Mouse (Mus musculus): ENCODE results near the gene Txndc8. TPM values are rescaled to one million over a fixed set of nuclear protein-coding genes. Genes with fewer than 3 reads are reported as not detected.
A peak's percentile ranks its signal among the peaks of the same experiment; 100 is the strongest.

The Txndc8 gene
- total and polyA plus RNA-seq, 3 experiments, result not detected

DNA sequence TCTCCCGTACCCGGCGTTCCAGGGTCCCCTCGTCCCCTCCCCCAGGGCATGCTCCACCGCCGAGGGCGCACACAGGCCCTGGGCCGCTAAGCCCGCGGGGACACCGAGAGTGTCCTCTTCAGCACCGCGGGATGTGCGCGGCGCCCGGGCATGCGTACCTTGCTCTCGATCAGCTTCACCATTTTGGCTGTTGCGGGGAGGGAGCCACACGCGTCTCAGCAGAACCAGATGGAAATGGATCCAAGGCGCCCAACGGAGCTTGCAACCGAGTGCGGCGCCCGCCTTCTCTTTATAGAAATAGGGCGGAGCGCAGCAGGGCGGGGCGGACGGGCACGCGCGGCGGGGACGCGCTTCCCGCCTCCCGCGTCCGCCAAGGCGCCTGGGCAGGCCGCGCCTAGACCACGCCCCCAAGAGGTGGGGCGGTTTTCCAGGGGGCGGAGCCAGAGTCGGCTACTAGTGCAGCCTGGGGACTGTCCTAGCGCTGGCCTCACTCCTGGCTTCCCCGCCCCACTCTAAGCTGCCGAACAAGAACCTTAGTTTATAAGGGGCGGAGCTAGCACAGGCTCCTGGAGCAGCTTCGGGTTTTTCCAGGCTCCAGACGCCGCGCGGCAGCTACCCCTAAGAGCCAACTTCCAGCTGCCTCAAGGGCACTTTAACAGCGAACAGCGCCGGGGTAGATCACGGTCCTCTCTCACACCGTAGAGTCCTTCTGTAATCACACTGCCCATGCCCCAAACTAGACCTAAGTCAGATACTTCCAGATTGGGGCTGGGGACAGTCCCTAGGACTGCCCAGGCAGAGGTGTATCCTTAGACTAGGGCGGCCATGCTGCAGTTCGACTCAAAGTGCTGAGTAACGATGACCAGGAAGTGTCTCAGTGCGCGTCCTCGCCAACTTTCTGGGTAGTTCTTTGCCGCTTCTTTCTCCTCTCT is 52.6 kb downstream of the Txndc8 start, which contains the start of gene Txn1 (continued):
- TF ChIP-seq HCFC1 (IDR thresholded peaks at IDR 0.05; ENCODE audit: low read depth, low read length), result peak; percentile 63

DNA sequence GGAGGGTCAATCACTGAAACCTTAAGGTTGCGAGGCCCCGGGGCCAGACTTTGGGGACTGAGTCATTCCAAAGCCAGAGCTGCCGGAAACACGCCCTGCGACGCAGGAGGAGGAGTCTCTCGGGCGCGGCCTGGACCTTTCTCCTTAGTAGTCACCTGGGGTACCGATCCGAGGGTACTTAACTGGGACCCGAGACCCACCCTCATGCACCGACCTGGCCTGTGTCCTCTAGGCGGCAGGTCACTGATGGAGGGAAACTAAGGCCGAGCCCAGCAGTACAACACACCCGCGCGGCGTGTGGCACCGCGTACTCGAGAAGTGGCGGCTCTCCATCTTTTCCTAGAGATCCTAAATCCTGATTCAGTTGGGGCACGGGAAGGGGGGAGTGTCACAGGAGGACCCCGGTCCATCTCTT is 53.4 kb downstream of the Txndc8 start:
- H3K36me3 ChIP-seq (replicated peaks in 1 of 2; ENCODE audit: control insufficient read depth in 1 of 2, insufficient read depth in 1 of 2, low read length in 1 of 2), result peaks cover 13 to 27% of the 10 kb centered on the region in 2 experiments
- dilution Hi-C loops (cut with MboI; ENCODE audit: extremely low pct_ligation_motif_present, extremely low pct_unique_long_range_greater_than_20kb, low sequenced_read_pairs) (no loop called here), in situ Hi-C loops (cut with MboI; ENCODE audit: low pct_ligation_motif_present, low pct_unique_long_range_greater_than_20kb, low sequenced_read_pairs) (loop anchor here (10.0 kb wide), 1 partner anchor 119 kb away; no protein-coding TSS in a partner anchor)
- TF ChIP-seq IRF4 (IDR thresholded peaks at IDR 0.05; ENCODE audit: low read depth, low read length), result peak; percentile 73
- no peak for TF ChIP-seq POLR2A (IDR thresholded peaks at IDR 0.05; ENCODE audit: low read depth, low read length)
- TF ChIP-seq POLR2AphosphoS2 (IDR thresholded peaks at IDR 0.05; ENCODE audit: low read depth, low read length), result no peak
- TF ChIP-seq CHD1 (IDR thresholded peaks at IDR 0.05; ENCODE audit: low read depth, low read length), result peak; percentile 80; the same call in 1 of the 2 replicates
- TF ChIP-seq JUN (IDR thresholded peaks at IDR 0.05; ENCODE audit: insufficient read depth, low read depth, low read length), result 0 out of 2 replicates have a peak, but pooled peaks have one; percentile 5
- peak; percentile 75; the same call in 1 of the 2 replicates for TF ChIP-seq MXI1 (IDR thresholded peaks at IDR 0.05; ENCODE audit: low read depth, low read length)
- no peak for TF ChIP-seq EP300 (IDR thresholded peaks at IDR 0.05; ENCODE audit: low read length)
- TF ChIP-seq MAZ (IDR thresholded peaks at IDR 0.05; ENCODE audit: low read depth, low read length), result peak; percentile 21
- TF ChIP-seq TBP (conservative IDR thresholded peaks at IDR 0.05; ENCODE audit: low read depth, low read length), result no peak
- 0 out of 2 replicates have a peak, but pooled peaks have one; percentile 24 for TF ChIP-seq NELFE (IDR thresholded peaks at IDR 0.05; ENCODE audit: low read depth, low read length)
- TF ChIP-seq TCF12 (IDR thresholded peaks at IDR 0.05; ENCODE audit: low read depth, low read length), result peak; percentile 16; the same call in 1 of the 2 replicates
- TF ChIP-seq SIN3A (IDR thresholded peaks at IDR 0.05; ENCODE audit: low read length), result peak; percentile 59; the same call in 1 of the 2 replicates
- TF ChIP-seq HCFC1 (IDR thresholded peaks at IDR 0.05; ENCODE audit: low read depth, low read length), result peak; percentile 39; the same call in 1 of the 2 replicates
- no peak for TF ChIP-seq KAT2A (IDR thresholded peaks at IDR 0.05; ENCODE audit: insufficient replicate concordance, low read length)
- peak; percentile 50 for TF ChIP-seq ELF1 (IDR thresholded peaks at IDR 0.05; ENCODE audit: low read depth, low read length)
- H3K27me3 ChIP-seq (replicated peaks), result no peaks in the 10 kb centered on the region
- peak overlapping the region; percentile 66 for H3K9ac ChIP-seq (ENCODE audit: insufficient read depth, low read depth)
- peak overlapping the region; percentile 60 to 91 (median 80) for H3K4me3 ChIP-seq (replicated peaks in 1 of 3; ENCODE audit: low read depth in 2 of 3, low read length in 2 of 3, poor library complexity in 1 of 3)
- H3K4me2 ChIP-seq (ENCODE audit: insufficient read depth, low read depth, poor library complexity, severe bottlenecking), result peak overlapping the region; percentile 87; the same call in 1 of the 2 replicates
- peaks cover 10% of the 10 kb centered on the region for H3K9me3 ChIP-seq (replicated peaks; ENCODE audit: low read length)
- peaks cover 47% of the 10 kb centered on the region for H3K79me2 ChIP-seq (replicated peaks; ENCODE audit: control insufficient read depth, extremely low read depth, insufficient read depth, poor library complexity, severe bottlenecking)
- peaks cover 0 to 43% of the 10 kb centered on the region in 2 experiments; a peak in 2 of 4 replicates for H3K4me1 ChIP-seq (ENCODE audit: control insufficient read depth in 1 of 2, insufficient read depth in 2 of 2)
- H3K27ac ChIP-seq (ENCODE audit: insufficient read depth, low read depth), result peak overlapping the region; percentile 87
- DNase-seq (ENCODE audit: extremely low read depth), result peak; percentile 83

Measured in CH12.LX (cell line).